Mouse (Mus musculus): ENCODE data around the gene Ier5. TPM values are rescaled to one million over a fixed set of nuclear protein-coding genes. Genes with fewer than 3 reads are reported as not detected.

The Ier5 gene
- polyA plus RNA-seq, 1 experiment from 2014 or later = 6.5 TPM

- H3K4me3 ChIP-seq (ENCODE audit: low read depth, low read length) = no peak overlapping the region
- no peak overlapping the region for H3K4me2 ChIP-seq (ENCODE audit: low read depth, low read length)
- H3K27me3 ChIP-seq (ENCODE audit: control insufficient read depth, insufficient read depth, low read length) = no peaks in the 10 kb centered on the region
- peaks cover 8% of the 10 kb centered on the region; the same call in 1 of the 2 replicates for H3K4me1 ChIP-seq (ENCODE audit: control insufficient read depth, insufficient read depth, low read length)
- no peaks in the 10 kb centered on the region for H3K9me3 ChIP-seq (ENCODE audit: control insufficient read depth, low read length)
- H3K9ac ChIP-seq (replicated peaks; ENCODE audit: low read depth, low read length) = no peak overlapping the region
- H3K36me3 ChIP-seq (ENCODE audit: control insufficient read depth, insufficient read depth, low read length) = no peaks in the 10 kb centered on the region
- no peak for ATAC-seq (ENCODE audit: low read depth)
- WGBS = 48% methylated on average over 4 of the region's 4 CpGs
- H3K27ac ChIP-seq (ENCODE audit: low read depth, low read length) = no peak overlapping the region
Observed at GRCm38 (mm10) chr1:155108412-155108811, 9.0 kb upstream of the Ier5 start.

GRCm38 (mm10) chr1:155107843-155108242 is 8.4 kb upstream of the Ier5 start:
- no peaks in the 10 kb centered on the region for H3K9me3 ChIP-seq (ENCODE audit: control insufficient read depth, low read length)
- no peaks in the 10 kb centered on the region for H3K27me3 ChIP-seq (ENCODE audit: control insufficient read depth, insufficient read depth, low read length)
- H3K4me3 ChIP-seq (ENCODE audit: low read depth, low read length) = no peak overlapping the region
- no peaks in the 10 kb centered on the region for H3K36me3 ChIP-seq (ENCODE audit: control insufficient read depth, insufficient read depth, low read length)
- WGBS = 68% methylated on average over 5 of the region's 5 CpGs
- no peak overlapping the region for H3K27ac ChIP-seq (ENCODE audit: low read depth, low read length)
- peaks cover 8% of the 10 kb centered on the region; the same call in 1 of the 2 replicates for H3K4me1 ChIP-seq (ENCODE audit: control insufficient read depth, insufficient read depth, low read length)
- H3K9ac ChIP-seq (replicated peaks; ENCODE audit: low read depth, low read length) = no peak overlapping the region
- no peak for ATAC-seq (ENCODE audit: low read depth)
- no peak overlapping the region for H3K4me2 ChIP-seq (ENCODE audit: low read depth, low read length)

GRCm38 (mm10) chr1:155106310-155106709 is 6.9 kb upstream of the Ier5 start:
- H3K4me1 ChIP-seq (ENCODE audit: control insufficient read depth, insufficient read depth, low read length) = peaks cover 8% of the 10 kb centered on the region; the same call in 1 of the 2 replicates
- 63% methylated on average over 1 of the region's 1 CpGs for WGBS

GRCm38 (mm10) chr1:155103991-155104390 is 4.6 kb upstream of the Ier5 start:
- Histone ChIP-seq H3K4me1 (ENCODE audit: control insufficient read depth, insufficient read depth, low read length) (peaks cover 4% of the 10 kb centered on the region; the same call in 1 of the 2 replicates), H3K27ac (ENCODE audit: low read depth, low read length) (no peak overlapping the region), H3K36me3 (ENCODE audit: control insufficient read depth, insufficient read depth, low read length) (no peaks in the 10 kb centered on the region), H3K9me3 (ENCODE audit: control insufficient read depth, low read length) (no peaks in the 10 kb centered on the region), H3K27me3 (ENCODE audit: control insufficient read depth, insufficient read depth, low read length) (no peaks in the 10 kb centered on the region), H3K4me2 (ENCODE audit: low read depth, low read length) (no peak overlapping the region), H3K9ac (replicated peaks; ENCODE audit: low read depth, low read length) (no peak overlapping the region), H3K4me3 (ENCODE audit: low read depth, low read length) (no peak overlapping the region)
- ATAC-seq (ENCODE audit: low read depth) = no peak
- 93% methylated on average over 5 of the region's 5 CpGs for WGBS

More at GRCm38 (mm10) chr1:155106310-155106709, 6.9 kb upstream of the Ier5 start:
- H3K27ac ChIP-seq (ENCODE audit: low read depth, low read length) = no peak overlapping the region
- no peak overlapping the region for H3K4me3 ChIP-seq (ENCODE audit: low read depth, low read length)
- H3K27me3 ChIP-seq (ENCODE audit: control insufficient read depth, insufficient read depth, low read length) = no peaks in the 10 kb centered on the region
- no peaks in the 10 kb centered on the region for H3K9me3 ChIP-seq (ENCODE audit: control insufficient read depth, low read length)
- H3K9ac ChIP-seq (replicated peaks; ENCODE audit: low read depth, low read length) = no peak overlapping the region
- H3K4me2 ChIP-seq (ENCODE audit: low read depth, low read length) = no peak overlapping the region
- no peak for ATAC-seq (ENCODE audit: low read depth)
- no peaks in the 10 kb centered on the region for H3K36me3 ChIP-seq (ENCODE audit: control insufficient read depth, insufficient read depth, low read length)

- H3K4me1 ChIP-seq (ENCODE audit: control insufficient read depth, insufficient read depth, low read length) = peaks cover 4% of the 10 kb centered on the region; the same call in 1 of the 2 replicates
- H3K9me3 ChIP-seq (ENCODE audit: control insufficient read depth, low read length) = no peaks in the 10 kb centered on the region
- H3K9ac ChIP-seq (replicated peaks; ENCODE audit: low read depth, low read length) = no peak overlapping the region
- no peak overlapping the region for H3K27ac ChIP-seq (ENCODE audit: low read depth, low read length)
- no peak for ATAC-seq (ENCODE audit: low read depth)
- no peak overlapping the region for H3K4me2 ChIP-seq (ENCODE audit: low read depth, low read length)
- H3K36me3 ChIP-seq (ENCODE audit: control insufficient read depth, insufficient read depth, low read length) = no peaks in the 10 kb centered on the region
- no peak overlapping the region for H3K4me3 ChIP-seq (ENCODE audit: low read depth, low read length)
- H3K27me3 ChIP-seq (ENCODE audit: control insufficient read depth, insufficient read depth, low read length) = peaks cover 3% of the 10 kb centered on the region; the same call in 1 of the 2 replicates
- 79% methylated on average over 4 of the region's 4 CpGs for WGBS
Observed at GRCm38 (mm10) chr1:155102631-155103030, 3.2 kb upstream of the Ier5 start.

GRCm38 (mm10) chr1:155098486-155099279 is 753 bp downstream of the Ier5 start:
- WGBS = under 1% methylated on average over 90 of the region's 93 CpGs
- H3K4me2 ChIP-seq (ENCODE audit: low read depth, low read length) = peak overlapping the region; percentile 89
- peaks cover 22% of the 10 kb centered on the region for H3K4me1 ChIP-seq (ENCODE audit: control insufficient read depth, insufficient read depth, low read length)
- H3K27me3 ChIP-seq (ENCODE audit: control insufficient read depth, insufficient read depth, low read length) = peaks cover 3% of the 10 kb centered on the region; the same call in 1 of the 2 replicates
- H3K4me3 ChIP-seq (ENCODE audit: low read depth, low read length) = peak overlapping the region; percentile 92
- peak; percentile 60 for ATAC-seq (ENCODE audit: low read depth)
- H3K9me3 ChIP-seq (ENCODE audit: control insufficient read depth, low read length) = no peaks in the 10 kb centered on the region
- H3K27ac ChIP-seq (ENCODE audit: low read depth, low read length) = peak overlapping the region; percentile 82
- H3K9ac ChIP-seq (replicated peaks; ENCODE audit: low read depth, low read length) = peak overlapping the region; percentile 90
- H3K36me3 ChIP-seq (ENCODE audit: control insufficient read depth, insufficient read depth, low read length) = no peaks in the 10 kb centered on the region

GRCm38 (mm10) chr1:155097931-155098485 is 1.4 kb downstream of the Ier5 start:
- H3K36me3 ChIP-seq (ENCODE audit: control insufficient read depth, insufficient read depth, low read length) = no peaks in the 10 kb centered on the region
- H3K9me3 ChIP-seq (ENCODE audit: control insufficient read depth, low read length) = no peaks in the 10 kb centered on the region
- H3K4me3 ChIP-seq (ENCODE audit: low read depth, low read length) = peak overlapping the region; percentile 92
- H3K27ac ChIP-seq (ENCODE audit: low read depth, low read length) = peak overlapping the region; percentile 82
- under 1% methylated on average over 33 of the region's 33 CpGs for WGBS
- peaks cover 28% of the 10 kb centered on the region for H3K4me1 ChIP-seq (ENCODE audit: control insufficient read depth, insufficient read depth, low read length)
- peaks cover 3% of the 10 kb centered on the region; the same call in 1 of the 2 replicates for H3K27me3 ChIP-seq (ENCODE audit: control insufficient read depth, insufficient read depth, low read length)
- ATAC-seq (ENCODE audit: low read depth) = peak; percentile 8; the same call in 1 of the 2 replicates
- H3K4me2 ChIP-seq (ENCODE audit: low read depth, low read length) = peak overlapping the region; percentile 89
- H3K9ac ChIP-seq (replicated peaks; ENCODE audit: low read depth, low read length) = peak overlapping the region; percentile 90

GRCm38 (mm10) chr1:155097354-155097753 is 2.1 kb downstream of the Ier5 start:
- Histone ChIP-seq H3K4me3 (ENCODE audit: low read depth, low read length) (peak overlapping the region; percentile 92), H3K4me2 (ENCODE audit: low read depth, low read length) (peak overlapping the region; percentile 89), H3K27me3 (ENCODE audit: control insufficient read depth, insufficient read depth, low read length) (peaks cover 3% of the 10 kb centered on the region; the same call in 1 of the 2 replicates), H3K9me3 (ENCODE audit: control insufficient read depth, low read length) (no peaks in the 10 kb centered on the region), H3K4me1 (ENCODE audit: control insufficient read depth, insufficient read depth, low read length) (peaks cover 33% of the 10 kb centered on the region), H3K9ac (replicated peaks; ENCODE audit: low read depth, low read length) (peak overlapping the region; percentile 90), H3K27ac (ENCODE audit: low read depth, low read length) (no peak overlapping the region), H3K36me3 (ENCODE audit: control insufficient read depth, insufficient read depth, low read length) (no peaks in the 10 kb centered on the region)
- ATAC-seq (ENCODE audit: low read depth) = no peak
- WGBS = 27% methylated on average over 6 of the region's 6 CpGs

Data from neural tube, embryonic 14.5 days (tissue).